Mouse (Mus musculus) erythroid progenitor cell, adult 5-6 weeks (primary cell): ENCODE results near the gene Calml4. TPM values are rescaled to one million over a fixed set of nuclear protein-coding genes. Genes with fewer than 3 reads are reported as not detected.

ENCODE experiments used
- ATAC-seq: replicated peaks from 2 replicates; pipeline ENCODE4 v1.8.0; 2016; ENCODE audit warnings: moderate number of reproducible peaks, mild to moderate bottlenecking, moderate TSS enrichment, inconsistent platforms; ENCODE audit not compliant: poor library complexity, low FRiP score, severe bottlenecking
- total RNA-seq, 2 experiments: library from RNA; stranded (forward) in 1 of 2; stranded (reverse) in 1 of 2; fragments of 150-400 nt in 1 of 2; fragments of 186-747, 209-891 nt in 1 of 2; gene quantifications; 2 replicates each; pipeline versions ENCODE4 v1.2.3 to v1.2.4; 2015 to 2017; ENCODE audit warnings: low replicate concordance in 2 of 2

The Calml4 gene
- total RNA-seq, 2 experiments from 2014 or later, result not detected

DNA sequence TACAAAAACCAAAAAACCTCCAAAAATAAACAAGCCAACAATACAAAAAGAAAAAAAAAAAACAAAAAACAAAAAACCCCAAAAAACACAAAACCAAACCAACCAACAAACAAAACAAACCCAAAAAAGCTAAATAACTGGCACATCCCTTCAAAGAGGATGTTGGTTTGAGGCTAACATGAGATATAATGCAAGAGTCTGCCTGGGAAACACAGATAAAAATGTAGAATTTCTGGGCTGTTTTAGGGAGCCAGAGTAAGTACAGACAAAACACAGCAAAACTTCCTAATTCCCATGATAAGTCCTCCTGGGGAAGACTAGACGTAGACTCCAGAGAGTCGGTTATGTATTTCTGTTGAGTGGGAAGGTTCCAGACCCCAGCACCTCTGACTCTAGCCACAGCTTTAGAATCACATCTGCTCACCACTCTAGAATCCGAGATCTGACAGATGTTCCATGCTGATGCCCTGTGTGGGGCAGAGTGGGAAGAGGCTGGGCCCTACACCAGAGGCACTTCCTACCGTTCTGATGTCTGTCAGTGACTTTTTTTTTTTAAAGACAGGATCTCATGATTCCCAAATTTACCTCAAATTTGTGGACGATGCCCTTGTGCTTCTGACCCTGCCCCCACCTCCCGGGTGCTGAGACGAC lies 19.2 kb downstream of the Calml4 start:
- ATAC-seq, result no peak

DNA sequence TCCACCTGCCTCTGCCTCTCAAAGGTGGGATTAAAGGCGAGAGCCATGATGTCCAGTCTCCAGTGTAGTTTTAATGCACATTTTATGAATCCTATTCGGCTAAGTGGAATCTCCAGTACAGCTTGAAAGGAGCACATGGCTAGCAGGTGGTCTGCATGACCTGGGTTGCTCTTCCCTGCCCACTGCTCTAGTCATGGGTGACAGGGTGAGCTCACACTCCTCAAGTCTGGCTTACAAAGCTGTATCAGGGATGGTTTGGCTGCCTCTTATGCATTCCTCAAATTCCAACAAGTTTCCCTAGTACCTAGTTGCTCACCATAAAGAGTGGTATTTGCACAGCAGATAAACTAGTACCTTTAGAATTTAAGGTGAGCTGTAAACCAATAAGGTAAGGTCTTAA lies 19.9 kb downstream of the Calml4 start:
- ATAC-seq, result no peak

DNA sequence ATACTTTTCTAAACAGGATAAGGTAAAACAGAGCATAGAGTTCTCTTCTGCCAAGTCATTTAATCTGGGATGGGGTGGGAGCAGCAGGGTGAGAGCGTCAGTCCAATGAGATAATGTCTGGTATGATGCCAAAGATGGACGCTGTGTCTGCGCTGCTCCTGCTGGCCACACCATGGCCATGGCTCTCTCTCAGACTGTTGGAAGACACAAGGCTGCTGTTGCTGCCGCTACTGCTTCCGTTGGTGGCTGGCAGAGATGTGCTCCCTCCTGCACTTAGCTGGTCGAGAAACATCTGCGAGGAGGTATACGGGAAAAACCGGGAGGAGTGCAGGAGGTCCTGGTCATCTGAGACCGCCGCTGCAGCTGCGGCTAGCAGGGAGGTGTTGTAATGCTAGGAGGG lies 24.0 kb downstream of the Calml4 start:
- ATAC-seq, result no peak

DNA sequence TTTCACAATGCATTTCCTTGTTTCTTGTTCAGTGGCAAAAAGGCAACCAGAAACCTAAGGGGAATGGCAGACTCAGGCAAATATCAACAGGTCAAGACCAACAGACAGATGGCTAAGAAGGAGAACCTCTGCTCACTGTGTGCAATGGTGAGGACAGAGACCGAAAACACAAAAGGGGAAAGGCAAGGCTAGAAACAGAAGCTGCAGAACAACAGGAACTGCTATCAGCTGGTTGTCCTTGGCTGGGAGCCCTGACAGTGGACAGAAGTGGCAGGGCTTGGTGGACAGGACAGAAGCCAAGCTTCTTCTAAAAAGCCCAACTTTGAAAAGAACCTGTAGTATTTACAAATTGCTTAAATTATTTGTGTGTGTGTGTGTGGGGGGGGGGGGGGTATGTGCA lies 36.6 kb downstream of the Calml4 start:
- no peak for ATAC-seq

DNA sequence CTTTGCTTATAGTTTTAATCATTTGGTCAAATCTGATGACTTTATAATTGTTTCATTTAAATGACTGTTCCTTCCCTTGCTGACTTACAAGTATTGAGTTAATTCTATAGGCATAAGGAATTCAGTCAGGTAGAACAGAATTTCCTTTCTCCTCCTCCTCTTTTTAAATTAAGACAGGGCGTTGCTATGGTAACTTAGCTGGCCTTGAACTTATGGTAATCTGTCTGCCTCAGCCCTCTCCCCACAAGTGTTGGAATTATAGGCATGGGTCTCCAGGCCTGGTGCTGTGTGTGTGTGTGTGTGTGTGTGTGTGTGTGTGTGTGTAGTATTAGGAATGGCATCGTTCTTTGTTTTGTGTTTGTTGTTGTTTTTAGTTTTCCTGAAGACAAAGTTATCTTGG lies 43.9 kb downstream of the Calml4 start:
- ATAC-seq, result no peak

DNA sequence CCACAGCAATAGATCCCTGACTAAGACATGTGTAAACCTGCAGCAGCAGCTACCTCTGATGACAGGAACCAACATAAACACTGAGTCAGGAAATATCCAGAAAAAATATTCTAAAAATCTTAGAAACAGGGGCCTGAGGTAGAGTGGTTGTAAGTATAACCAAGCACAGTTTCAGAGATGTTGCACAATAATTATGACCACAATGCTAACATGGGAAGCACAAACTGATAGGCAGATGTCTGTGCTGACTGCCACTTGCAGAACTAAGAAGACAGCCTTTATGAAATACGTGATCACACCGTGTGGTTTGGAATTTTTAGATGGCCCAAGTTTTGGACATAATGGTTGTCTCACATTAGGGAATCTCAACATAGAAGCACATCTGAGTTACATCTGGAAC lies 46.0 kb downstream of the Calml4 start:
- ATAC-seq, result no peak

DNA sequence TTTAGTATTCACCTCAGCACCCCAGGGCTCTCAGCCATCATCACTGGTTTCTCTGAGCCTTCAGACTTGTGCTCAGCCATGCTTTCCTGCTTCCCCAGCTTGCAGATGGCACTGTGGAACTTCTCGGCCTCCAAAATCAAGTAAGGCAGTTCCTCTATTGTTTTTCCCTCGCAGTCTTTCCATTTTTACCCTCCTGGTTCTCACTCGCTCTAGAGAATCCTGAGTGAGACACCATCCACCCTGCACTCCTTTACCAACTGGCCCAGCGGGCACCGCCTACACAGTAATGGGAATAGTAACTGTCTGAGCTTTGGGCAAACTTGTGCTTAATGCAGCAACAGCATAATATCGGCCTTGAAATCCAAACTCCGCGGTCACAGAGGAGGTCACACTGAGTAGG lies 47.2 kb downstream of the Calml4 start:
- no peak for ATAC-seq

DNA sequence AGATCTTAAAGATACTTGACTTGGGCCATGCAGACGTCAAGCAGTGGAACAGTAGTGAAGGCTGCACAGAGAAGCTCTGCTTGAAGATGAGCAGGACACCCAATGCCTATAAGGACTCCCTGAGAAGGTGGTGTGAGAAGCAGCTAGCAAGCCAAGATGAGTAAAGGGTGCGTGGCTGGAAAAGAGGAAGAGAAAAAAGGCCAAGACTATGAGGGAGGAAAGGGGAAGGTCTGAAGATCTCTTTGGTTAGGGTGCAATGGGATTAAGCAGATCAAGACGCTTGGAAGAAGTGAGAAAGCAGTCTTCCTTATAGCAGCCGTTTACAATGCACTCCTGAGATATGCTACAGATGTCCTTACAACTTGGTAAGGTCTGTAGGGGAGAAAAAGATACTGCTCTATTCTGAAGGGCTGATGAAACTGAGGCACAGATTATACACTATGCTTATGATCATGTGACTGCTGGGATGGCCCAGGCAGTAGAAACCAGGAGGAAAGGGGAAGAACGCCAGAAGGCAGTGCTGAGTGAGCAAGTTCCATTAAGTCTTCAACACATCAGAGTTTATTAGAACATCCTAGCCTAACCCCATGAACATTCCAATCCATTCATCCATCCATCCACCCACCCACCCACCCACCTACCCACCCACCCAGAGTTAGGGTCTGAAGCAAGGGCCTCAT lies 55.6 kb downstream of the Calml4 start:
- ATAC-seq, result no peak

DNA sequence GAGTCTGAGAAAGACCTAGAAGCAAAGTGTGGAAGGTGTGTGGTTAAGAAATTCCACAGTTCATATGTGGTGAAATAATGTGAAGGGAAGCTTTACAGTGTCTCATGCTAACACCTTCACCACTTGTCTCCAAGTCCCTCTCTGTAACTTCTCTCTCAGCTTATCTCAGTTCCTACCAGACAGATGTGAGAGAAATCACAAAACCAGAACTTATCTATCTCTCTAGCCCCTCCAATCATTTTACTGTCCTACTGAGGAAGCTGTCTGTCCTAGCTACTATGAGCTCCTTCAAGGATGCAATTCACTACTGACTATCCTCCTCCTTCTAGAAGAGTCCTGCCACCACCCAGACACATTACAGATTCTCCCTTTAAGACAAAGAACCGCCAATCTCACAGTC lies 59.2 kb downstream of the Calml4 start:
- ATAC-seq, result no peak

DNA sequence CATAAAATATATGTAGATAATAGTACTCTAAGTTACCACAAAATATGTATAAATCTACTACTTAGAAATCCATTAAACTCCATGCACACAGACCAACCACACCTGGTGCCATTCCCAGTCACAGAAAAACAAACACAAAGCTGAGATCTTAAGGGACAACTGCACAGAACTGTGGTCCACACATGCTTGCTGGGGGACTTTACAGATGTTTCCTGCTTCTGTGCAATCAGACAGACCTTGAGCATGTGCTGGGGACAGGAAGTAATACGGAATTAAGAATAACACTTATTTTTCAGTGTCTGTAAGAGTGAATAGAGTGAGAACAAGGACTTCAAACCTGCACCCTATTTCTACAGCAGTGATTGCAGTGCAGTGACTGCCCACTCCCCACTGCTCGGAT lies 63.0 kb downstream of the Calml4 start:
- ATAC-seq, result no peak

DNA sequence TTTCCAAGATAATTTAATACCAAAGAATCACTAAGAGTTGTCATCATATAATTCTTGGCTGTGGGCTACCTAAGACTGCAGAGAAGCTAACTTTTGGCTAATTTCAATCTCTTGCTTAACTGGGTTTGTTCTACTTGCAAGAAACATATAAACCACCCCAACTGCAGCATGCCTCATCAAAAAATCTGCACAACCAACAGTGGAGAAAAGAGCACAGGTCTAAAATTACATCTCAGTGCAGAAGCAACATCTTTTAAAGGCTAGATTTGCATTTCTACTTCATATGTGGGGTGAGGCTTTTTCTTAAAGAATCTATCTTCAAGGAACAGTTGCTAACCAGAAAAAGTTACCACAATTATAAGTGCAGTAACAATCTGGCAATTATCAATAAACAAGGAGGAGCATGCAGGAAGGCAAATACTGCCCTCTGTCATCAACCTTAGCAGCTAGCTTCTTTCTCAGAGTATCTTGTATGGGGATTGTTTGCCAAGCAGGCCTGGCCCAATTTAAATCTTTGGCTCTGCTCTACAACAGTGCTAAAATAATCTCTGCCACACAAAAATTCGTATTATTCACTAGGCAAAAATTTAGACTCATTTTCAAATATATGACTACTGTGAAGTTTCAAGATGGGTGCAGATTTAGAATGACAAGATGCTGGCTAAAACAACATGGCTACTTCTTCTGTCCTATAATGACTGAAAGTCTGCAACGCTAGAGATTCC lies 67.2 kb downstream of the Calml4 start:
- ATAC-seq, result no peak

Other genes starting within 250 kb of the Calml4 start
- not detected in 2 replicates for gene Itga11, start 180.3 kb upstream of the Calml4 start, total RNA-seq (2015; ENCODE audit: low replicate concordance)
- not detected in 2 replicates for gene Itga11, start 180.3 kb upstream of the Calml4 start, total RNA-seq (2017; ENCODE audit: low replicate concordance)
- 9.7 and 24.7 TPM in 2 replicates for gene Fem1b, start 46.1 kb upstream of the Calml4 start, total RNA-seq (2015; ENCODE audit: low replicate concordance)
- 24.1 and 25.0 TPM in 2 replicates for gene Fem1b, start 46.1 kb upstream of the Calml4 start, total RNA-seq (2017; ENCODE audit: low replicate concordance)
- gene Cln6, start 19.3 kb upstream of the Calml4 start, total RNA-seq (2015; ENCODE audit: low replicate concordance), result 18.9 and 29.6 TPM in 2 replicates
- 5.3 and 7.2 TPM in 2 replicates for gene Cln6, start 19.3 kb upstream of the Calml4 start, total RNA-seq (2017; ENCODE audit: low replicate concordance)
- gene Pias1, start 129.8 kb downstream of the Calml4 start, total RNA-seq (2015; ENCODE audit: low replicate concordance), result 67.1 and 128 TPM in 2 replicates
- 44.2 and 64.2 TPM in 2 replicates for gene Pias1, start 129.8 kb downstream of the Calml4 start, total RNA-seq (2017; ENCODE audit: low replicate concordance)